Mouse (Mus musculus): Measurements from ENCODE around the gene Atp1a3. TPM values are rescaled to one million over a fixed set of nuclear protein-coding genes. Genes with fewer than 3 reads are reported as not detected.

Gene Atp1a3
- total and polyA plus RNA-seq, 2 experiments = 0.06 to 0.28 TPM

- peaks cover 5% of the 10 kb centered on the region; the same call in 1 of the 2 replicates for H3K27me3 ChIP-seq (ENCODE audit: control insufficient read depth, insufficient read depth, low read length)
- WGBS = 79% methylated on average over 7 of the region's 7 CpGs
- DNase-seq (ENCODE audit: extremely low read depth, low read depth, low spot score) = no peak
These were observed 5.8 kb upstream of the Atp1a3 start for GRCm38 (mm10) chr7:25011592-25011991.

GRCm38 (mm10) chr7:25010090-25010913, 4.5 kb upstream of the Atp1a3 start:
- H3K36me3 ChIP-seq (ENCODE audit: control insufficient read depth, insufficient read depth, low read length) = no peaks in the 10 kb centered on the region

More at GRCm38 (mm10) chr7:25011592-25011991, 5.8 kb upstream of the Atp1a3 start:
- no peaks in the 10 kb centered on the region for H3K4me1 ChIP-seq (ENCODE audit: control insufficient read depth, insufficient read depth, low read length)
- H3K36me3 ChIP-seq (ENCODE audit: control insufficient read depth, insufficient read depth, low read length) = no peaks in the 10 kb centered on the region
- no peaks in the 10 kb centered on the region for H3K79me2 ChIP-seq (ENCODE audit: control insufficient read depth, insufficient read depth, low read length)
- no peak overlapping the region for H3K4me3 ChIP-seq (ENCODE audit: insufficient read depth, low read depth, low read length)
- no peak overlapping the region for H3K9ac ChIP-seq (ENCODE audit: low read depth, low read length)
- no peak overlapping the region for H3K27ac ChIP-seq (replicated peaks; ENCODE audit: insufficient read depth, low read depth, low read length)
- TF ChIP-seq CTCF (IDR thresholded peaks at IDR 0.05; ENCODE audit: low read depth, low read length) (no peak), POLR2A (IDR thresholded peaks at IDR 0.05; ENCODE audit: extremely low read depth, insufficient read depth, low read length) (no peak)

GRCm38 (mm10) chr7:25009099-25009700, 3.4 kb upstream of the Atp1a3 start:
- 16% methylated on average over 20 of the region's 20 CpGs for WGBS
- H3K9ac ChIP-seq (ENCODE audit: low read depth, low read length) = no peak overlapping the region
- H3K27me3 ChIP-seq (ENCODE audit: control insufficient read depth, insufficient read depth, low read length) = peaks cover 5% of the 10 kb centered on the region; the same call in 1 of the 2 replicates
- no peak for DNase-seq (ENCODE audit: extremely low read depth, low read depth, low spot score)
- H3K4me3 ChIP-seq (ENCODE audit: insufficient read depth, low read depth, low read length) = no peak overlapping the region
- no peak overlapping the region for H3K27ac ChIP-seq (replicated peaks; ENCODE audit: insufficient read depth, low read depth, low read length)
- no peaks in the 10 kb centered on the region for H3K79me2 ChIP-seq (ENCODE audit: control insufficient read depth, insufficient read depth, low read length)
- no peaks in the 10 kb centered on the region for H3K4me1 ChIP-seq (ENCODE audit: control insufficient read depth, insufficient read depth, low read length)
- no peak for TF ChIP-seq POLR2A (IDR thresholded peaks at IDR 0.05; ENCODE audit: extremely low read depth, insufficient read depth, low read length)
- no peak for TF ChIP-seq CTCF (IDR thresholded peaks at IDR 0.05; ENCODE audit: low read depth, low read length)
- H3K36me3 ChIP-seq (ENCODE audit: control insufficient read depth, insufficient read depth, low read length) = no peaks in the 10 kb centered on the region

More at GRCm38 (mm10) chr7:25010090-25010913, 4.5 kb upstream of the Atp1a3 start:
- Histone ChIP-seq H3K4me1 (ENCODE audit: control insufficient read depth, insufficient read depth, low read length) (no peaks in the 10 kb centered on the region), H3K27ac (replicated peaks; ENCODE audit: insufficient read depth, low read depth, low read length) (no peak overlapping the region), H3K27me3 (ENCODE audit: control insufficient read depth, insufficient read depth, low read length) (peaks cover 5% of the 10 kb centered on the region; the same call in 1 of the 2 replicates), H3K4me3 (ENCODE audit: insufficient read depth, low read depth, low read length) (peak overlapping the region; percentile 2; the same call in 1 of the 2 replicates), H3K79me2 (ENCODE audit: control insufficient read depth, insufficient read depth, low read length) (no peaks in the 10 kb centered on the region), H3K9ac (ENCODE audit: low read depth, low read length) (no peak overlapping the region)
- TF ChIP-seq POLR2A (IDR thresholded peaks at IDR 0.05; ENCODE audit: extremely low read depth, insufficient read depth, low read length) (no peak), CTCF (IDR thresholded peaks at IDR 0.05; ENCODE audit: low read depth, low read length) (peak; percentile 62)
- 7% methylated on average over 93 of the region's 97 CpGs for WGBS
- no peak for DNase-seq (ENCODE audit: extremely low read depth, low read depth, low spot score)

GRCm38 (mm10) chr7:25008635-25009034, 2.9 kb upstream of the Atp1a3 start:
- H3K27me3 ChIP-seq (ENCODE audit: control insufficient read depth, insufficient read depth, low read length) = peaks cover 5% of the 10 kb centered on the region; the same call in 1 of the 2 replicates
- no peak overlapping the region for H3K9ac ChIP-seq (ENCODE audit: low read depth, low read length)
- no peaks in the 10 kb centered on the region for H3K4me1 ChIP-seq (ENCODE audit: control insufficient read depth, insufficient read depth, low read length)
- TF ChIP-seq POLR2A (IDR thresholded peaks at IDR 0.05; ENCODE audit: extremely low read depth, insufficient read depth, low read length) (no peak), CTCF (IDR thresholded peaks at IDR 0.05; ENCODE audit: low read depth, low read length) (no peak)
- no peak for DNase-seq (ENCODE audit: extremely low read depth, low read depth, low spot score)
- no peak overlapping the region for H3K4me3 ChIP-seq (ENCODE audit: insufficient read depth, low read depth, low read length)
- no peaks in the 10 kb centered on the region for H3K36me3 ChIP-seq (ENCODE audit: control insufficient read depth, insufficient read depth, low read length)
- 5% methylated on average over 17 of the region's 17 CpGs for WGBS
- H3K27ac ChIP-seq (replicated peaks; ENCODE audit: insufficient read depth, low read depth, low read length) = no peak overlapping the region
- no peaks in the 10 kb centered on the region for H3K79me2 ChIP-seq (ENCODE audit: control insufficient read depth, insufficient read depth, low read length)

- Histone ChIP-seq H3K4me1 (ENCODE audit: control insufficient read depth, insufficient read depth, low read length) (no peaks in the 10 kb centered on the region), H3K4me3 (ENCODE audit: insufficient read depth, low read depth, low read length) (no peak overlapping the region), H3K9ac (ENCODE audit: low read depth, low read length) (no peak overlapping the region), H3K27me3 (ENCODE audit: control insufficient read depth, insufficient read depth, low read length) (peaks cover 5% of the 10 kb centered on the region; the same call in 1 of the 2 replicates), H3K79me2 (ENCODE audit: control insufficient read depth, insufficient read depth, low read length) (no peaks in the 10 kb centered on the region), H3K36me3 (ENCODE audit: control insufficient read depth, insufficient read depth, low read length) (no peaks in the 10 kb centered on the region), H3K27ac (replicated peaks; ENCODE audit: insufficient read depth, low read depth, low read length) (no peak overlapping the region)
- 30% methylated on average over 8 of the region's 8 CpGs for WGBS
- DNase-seq (ENCODE audit: extremely low read depth, low read depth, low spot score) = no peak
- TF ChIP-seq CTCF (IDR thresholded peaks at IDR 0.05; ENCODE audit: low read depth, low read length) = no peak
- TF ChIP-seq POLR2A (IDR thresholded peaks at IDR 0.05; ENCODE audit: extremely low read depth, insufficient read depth, low read length) = no peak
These were observed 2.0 kb upstream of the Atp1a3 start for GRCm38 (mm10) chr7:25007609-25008374.

Measured in liver, adult 2 months (tissue).